Mouse (Mus musculus) G1E (cell line): ENCODE data around the gene Dctn3.

Experiments used
- CTCF ChIP-seq: IDR thresholded peaks from 2 replicates; pipeline ENCODE4 v1.5.1; 2012; ENCODE audit warnings: low read depth, low read length, inconsistent platforms, mixed read lengths
- GATA1 ChIP-seq: IDR thresholded peaks from 2 replicates; pipeline ENCODE4 v1.6.1; 2012; ENCODE audit warnings: borderline replicate concordance, low read length, inconsistent platforms, mixed read lengths
- GATA2 ChIP-seq: IDR thresholded peaks from 2 replicates; pipeline ENCODE4 v1.6.1; 2012; ENCODE audit warnings: low read depth, low read length, inconsistent platforms, borderline replicate concordance
- TAL1 ChIP-seq: conservative IDR thresholded peaks from 2 replicates; pipeline ENCODE4 v1.6.1; 2012; ENCODE audit warnings: low read depth, low read length, inconsistent platforms, mixed read lengths

DNA sequence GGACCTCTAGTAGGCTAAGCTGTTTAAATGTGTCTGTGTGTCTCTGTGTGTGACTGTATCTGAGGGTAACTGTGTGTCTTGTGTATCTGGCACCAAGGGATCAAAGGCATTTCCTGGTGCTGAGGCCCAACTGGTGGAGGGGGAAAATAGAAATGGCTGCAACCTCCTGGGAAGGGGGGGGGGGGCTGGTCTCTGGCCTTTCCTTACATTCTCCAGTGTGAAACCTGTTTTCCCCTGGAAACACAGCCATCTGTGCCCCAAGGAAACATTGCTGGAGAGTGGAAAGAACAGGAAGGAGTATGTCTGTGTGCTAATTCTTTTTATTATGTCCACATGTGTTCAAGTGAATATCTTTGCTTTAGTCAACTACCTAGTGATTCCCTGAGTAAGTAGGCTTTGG, 38.7 kb upstream of the Dctn3 start:
- TF ChIP-seq CTCF (no peak), GATA2 (no peak), GATA1 (no peak), TAL1 (no peak)
